ENCODE assay signal across 8 mouse cellular contexts in genomic region chr16:33055655-33056054, GRCm38 (mm10). TPM values are rescaled to one million over a fixed set of nuclear protein-coding genes. Genes with fewer than 3 reads are reported as not detected.
A peak's percentile ranks its signal among the peaks of the same experiment; 100 is the strongest.
DNase-seq lines count a peak whose midpoint lies in the region; ATAC-seq and TF ChIP-seq lines count a peak whose summit lies in the region.

No protein-coding gene starts in this region.

- H3K9me3 ChIP-seq in lung, embryonic 15.5 days, result no peaks in the 10 kb centered on the region
- no peaks in the 10 kb centered on the region for H3K9me3 ChIP-seq in hindbrain, embryonic 11.5 days (ENCODE audit: control insufficient read depth, low read length)

- peak overlapping the region; percentile 77 for H3K4me3 ChIP-seq in lung, embryonic 15.5 days
- peak overlapping the region; percentile 73 for H3K4me3 ChIP-seq in cortical plate, adult 2 months (ENCODE audit: insufficient read depth, low read length)
- peak overlapping the region; percentile 98 for H3K4me3 ChIP-seq in hindbrain, embryonic 11.5 days (ENCODE audit: low read depth, low read length)
- peak overlapping the region; percentile 97 for H3K4me3 ChIP-seq in macrophage (ENCODE audit: inconsistent target)

- H3K27me3 ChIP-seq in lung, embryonic 15.5 days, result no peaks in the 10 kb centered on the region
- H3K27me3 ChIP-seq in hindbrain, embryonic 11.5 days (ENCODE audit: control insufficient read depth, insufficient read depth, low read length), result no peaks in the 10 kb centered on the region

- WGBS in lung, embryonic 15.5 days, result 20% methylated on average over 10 of the region's 10 CpGs
- WGBS in hindbrain, embryonic 11.5 days, result 27% methylated on average over 10 of the region's 10 CpGs
- WGBS in macrophage (ENCODE audit: missing documents), result 23% methylated on average over 8 of the region's 10 CpGs

- no peak for DNase-seq in lung, postnatal 25 days (ENCODE audit: low spot score)
- DNase-seq in hindbrain, embryonic 11.5 days (ENCODE audit: low spot score), result no peak
- DNase-seq in ovary, postnatal 36 days (ENCODE audit: low spot score), result no peak
- no peak for DNase-seq in frontal cortex, postnatal 10 days (ENCODE audit: low spot score in 2 of 2)
- DNase-seq in yolk sac, embryonic 10.5 days (ENCODE audit: low spot score), result no peak

- peaks cover 32% of the 10 kb centered on the region for H3K79me2 ChIP-seq in macrophage (ENCODE audit: inconsistent target)

- peak; percentile 37 for ATAC-seq in lung, embryonic 15.5 days (ENCODE audit: borderline replicate concordance, extremely low read depth, low FRiP score, low TSS enrichment)
- peak; percentile 53 for ATAC-seq in hindbrain, embryonic 11.5 days (ENCODE audit: low FRiP score)

- no peak overlapping the region for H3K27ac ChIP-seq in lung, embryonic 15.5 days
- no peak overlapping the region for H3K27ac ChIP-seq in cortical plate, adult 2 months (ENCODE audit: insufficient read depth, low read length)
- H3K27ac ChIP-seq in hindbrain, embryonic 11.5 days (ENCODE audit: low read depth, low read length), result no peak overlapping the region
- H3K27ac ChIP-seq in macrophage, result peak overlapping the region; percentile 84; the same call in 1 of the 2 replicates

- H3K36me3 ChIP-seq in lung, embryonic 15.5 days, result peaks cover 28% of the 10 kb centered on the region
- peaks cover 8% of the 10 kb centered on the region for H3K36me3 ChIP-seq in hindbrain, embryonic 11.5 days (ENCODE audit: control insufficient read depth, insufficient read depth, low read length)
- H3K36me3 ChIP-seq in macrophage (ENCODE audit: inconsistent target), result peaks cover 30% of the 10 kb centered on the region

- no peak for TF ChIP-seq CTCF in cortical plate, adult 2 months (IDR thresholded peaks at IDR 0.05; ENCODE audit: extremely low read depth, insufficient read depth, low read length)

- H3K9ac ChIP-seq in lung, embryonic 15.5 days, result peak overlapping the region; percentile 32
- H3K9ac ChIP-seq in hindbrain, embryonic 11.5 days (ENCODE audit: low read depth, low read length), result peak overlapping the region; percentile 98; the same call in 1 of the 2 replicates

- TF ChIP-seq POLR2A in cortical plate, adult 2 months (IDR thresholded peaks at IDR 0.05; ENCODE audit: extremely low read depth, insufficient read depth, low read length), result no peak

- peaks cover 21% of the 10 kb centered on the region for H3K4me1 ChIP-seq in lung, embryonic 15.5 days
- peaks cover 2% of the 10 kb centered on the region; the same call in 1 of the 2 replicates for H3K4me1 ChIP-seq in cortical plate, adult 2 months (ENCODE audit: control insufficient read depth, insufficient read depth, low read length)
- peaks cover 4% of the 10 kb centered on the region; the same call in 1 of the 2 replicates for H3K4me1 ChIP-seq in hindbrain, embryonic 11.5 days (replicated peaks; ENCODE audit: control insufficient read depth, insufficient read depth, low read length)

- peak overlapping the region; percentile 72 for H3K4me2 ChIP-seq in lung, embryonic 15.5 days
- H3K4me2 ChIP-seq in hindbrain, embryonic 11.5 days (replicated peaks; ENCODE audit: low read depth, low read length), result peak overlapping the region; percentile 50

RNA-seq across cellular contexts. Expression of gene Iqcg, which starts 0.4 kb away (rescaled TPM):
- polyA plus RNA-seq in lung, embryonic 15.5 days (2015; fragmentation: Nextera tagmentation; extraction: Ambion mirVana), result 4.1 and 4.3 TPM in 2 replicates
- polyA plus RNA-seq in cortical plate, adult 2 months (2012; rRNA removed), result 1.6 and 3.2 TPM in 2 replicates
- 7.7 and 8.0 TPM in 2 replicates for polyA plus RNA-seq in hindbrain, embryonic 11.5 days (2014; fragmentation: Nextera tagmentation; extraction: Ambion mirVana)
- 1 to 10 TPM in 1 of 26 experiments, under 1 TPM in 15, not detected in 10; 0.13 to 1.4 (median 0.41) TPM for total RNA-seq in macrophage (2018; cell fraction: chromatin; rRNA removed)
- total RNA-seq in macrophage (2018; cell fraction: cytosol; rRNA removed), result under 1 TPM; 0.12 to 0.85 (median 0.32) TPM
- 1 to 10 TPM in 2 of 26 experiments, under 1 TPM in 15, not detected in 9; 0.14 to 2.0 (median 0.32) TPM for total RNA-seq in macrophage (2018; cell fraction: nucleus; rRNA removed)
- polyA plus RNA-seq in macrophage (2018), result 0.40 to 0.43 TPM (median 0.42 TPM) in 3 replicates

RNA-seq across cellular contexts. Expression of gene Rpl35a, which starts 0.6 kb away (rescaled TPM):
- polyA plus RNA-seq in lung, embryonic 15.5 days (2015; fragmentation: Nextera tagmentation; extraction: Ambion mirVana), result 891 and 974 TPM in 2 replicates
- polyA plus RNA-seq in cortical plate, adult 2 months (2012; rRNA removed), result 772 and 780 TPM in 2 replicates
- 774 and 789 TPM in 2 replicates for polyA plus RNA-seq in hindbrain, embryonic 11.5 days (2014; fragmentation: Nextera tagmentation; extraction: Ambion mirVana)
- 100 to 1,000 TPM in 1 of 26 experiments, 10 to 100 TPM in 25; 31.1 to 216 (median 55.7) TPM for total RNA-seq in macrophage (2018; cell fraction: chromatin; rRNA removed)
- total RNA-seq in macrophage (2018; cell fraction: cytosol; rRNA removed), result 100 to 1,000 TPM; 282 to 615 (median 404) TPM
- 100 to 1,000 TPM in 3 of 26 experiments, 10 to 100 TPM in 23; 37.4 to 123 (median 71.6) TPM for total RNA-seq in macrophage (2018; cell fraction: nucleus; rRNA removed)
- polyA plus RNA-seq in macrophage (2018), result 621 to 1,326 TPM (median 1,292 TPM) in 3 replicates

RNA-seq across cellular contexts. Expression of gene Lmln, which starts 6.7 kb away (rescaled TPM):
- polyA plus RNA-seq in lung, embryonic 15.5 days (2015; fragmentation: Nextera tagmentation; extraction: Ambion mirVana), result 1.7 and 4.2 TPM in 2 replicates
- 7.9 and 11.4 TPM in 2 replicates for polyA plus RNA-seq in cortical plate, adult 2 months (2012; rRNA removed)
- polyA plus RNA-seq in hindbrain, embryonic 11.5 days (2014; fragmentation: Nextera tagmentation; extraction: Ambion mirVana), result 3.1 and 4.6 TPM in 2 replicates
- 10 to 100 TPM in 15 of 26 experiments, 1 to 10 TPM in 8, under 1 TPM in 3; 0.33 to 40.0 (median 13.2) TPM for total RNA-seq in macrophage (2018; cell fraction: chromatin; rRNA removed)
- 1 to 10 TPM in 24 of 26 experiments, under 1 TPM in 2; 0.57 to 5.0 (median 2.7) TPM for total RNA-seq in macrophage (2018; cell fraction: cytosol; rRNA removed)
- 10 to 100 TPM in 5 of 26 experiments, 1 to 10 TPM in 21; 1.5 to 14.9 (median 5.4) TPM for total RNA-seq in macrophage (2018; cell fraction: nucleus; rRNA removed)
- polyA plus RNA-seq in macrophage (2018), result 1.7 to 3.2 TPM (median 1.9 TPM) in 3 replicates
